Mouse (Mus musculus): ENCODE results near the gene Ikzf4. TPM values are rescaled to one million over a fixed set of nuclear protein-coding genes. Genes with fewer than 3 reads are reported as not detected.

Gene Ikzf4
- polyA plus RNA-seq, 1 experiment from 2014 or later, result 21.2 TPM

DNA sequence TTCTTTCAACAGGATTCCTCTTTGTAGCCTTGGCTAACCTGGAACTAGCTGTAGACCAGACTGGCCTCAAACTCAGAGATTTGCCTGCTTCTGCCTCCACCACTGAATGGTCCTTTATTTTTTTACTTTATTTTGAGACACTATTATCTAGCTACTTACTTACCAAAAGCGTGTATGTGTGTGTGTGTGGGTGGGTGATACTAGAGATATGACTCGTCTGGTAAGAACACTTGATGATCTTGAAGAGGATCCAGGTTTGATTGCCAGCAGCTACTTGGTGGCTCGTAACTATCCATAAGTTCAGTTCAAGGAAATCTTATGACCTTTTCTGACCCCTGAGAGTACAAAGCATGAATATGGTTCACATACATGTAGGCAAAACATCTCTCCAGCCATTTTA is 19.5 kb upstream of the Ikzf4 start:
- 85% methylated on average over 3 of the region's 3 CpGs for WGBS
- H3K36me3 ChIP-seq (ENCODE audit: control insufficient read depth, insufficient read depth, low read length), result no peaks in the 10 kb centered on the region
- DNase-seq, result no peak
- H3K4me1 ChIP-seq (ENCODE audit: control insufficient read depth, insufficient read depth, low read length), result peaks cover 11% of the 10 kb centered on the region; the same call in 1 of the 2 replicates
- H3K4me3 ChIP-seq (replicated peaks; ENCODE audit: low read depth, low read length), result no peak overlapping the region
- no peak overlapping the region for H3K4me2 ChIP-seq (ENCODE audit: low read length)
- no peaks in the 10 kb centered on the region for H3K9me3 ChIP-seq (ENCODE audit: control insufficient read depth, low read length)
- no peak overlapping the region for H3K9ac ChIP-seq (replicated peaks; ENCODE audit: low read length)
- H3K27me3 ChIP-seq (ENCODE audit: control insufficient read depth, insufficient read depth, low read length), result no peaks in the 10 kb centered on the region
- ATAC-seq (ENCODE audit: low FRiP score, low TSS enrichment), result no peak
- H3K27ac ChIP-seq (replicated peaks; ENCODE audit: low read depth, low read length), result no peak overlapping the region

- Histone ChIP-seq H3K36me3 (ENCODE audit: control insufficient read depth, insufficient read depth, low read length) (no peaks in the 10 kb centered on the region), H3K27ac (replicated peaks; ENCODE audit: low read depth, low read length) (no peak overlapping the region), H3K27me3 (ENCODE audit: control insufficient read depth, insufficient read depth, low read length) (no peaks in the 10 kb centered on the region), H3K9me3 (ENCODE audit: control insufficient read depth, low read length) (no peaks in the 10 kb centered on the region), H3K9ac (replicated peaks; ENCODE audit: low read length) (no peak overlapping the region), H3K4me1 (ENCODE audit: control insufficient read depth, insufficient read depth, low read length) (peaks cover 11% of the 10 kb centered on the region; the same call in 1 of the 2 replicates), H3K4me3 (replicated peaks; ENCODE audit: low read depth, low read length) (no peak overlapping the region), H3K4me2 (ENCODE audit: low read length) (no peak overlapping the region)
- DNase-seq, result no peak
- ATAC-seq (ENCODE audit: low FRiP score, low TSS enrichment), result no peak
- 71% methylated on average over 3 of the region's 3 CpGs for whole genome bisulfite sequencing
These were observed 19.0 kb upstream of the Ikzf4 start for GRCm38 (mm10) chr10:128664808-128665207.

GRCm38 (mm10) chr10:128663441-128664220 is 17.8 kb upstream of the Ikzf4 start:
- peaks cover 11% of the 10 kb centered on the region; the same call in 1 of the 2 replicates for H3K4me1 ChIP-seq (ENCODE audit: control insufficient read depth, insufficient read depth, low read length)
- DNase-seq (no peak), ATAC-seq (ENCODE audit: low FRiP score, low TSS enrichment) (no peak)
- WGBS, result 72% methylated on average over 5 of the region's 5 CpGs
- no peaks in the 10 kb centered on the region for H3K27me3 ChIP-seq (ENCODE audit: control insufficient read depth, insufficient read depth, low read length)
- H3K4me2 ChIP-seq (ENCODE audit: low read length), result no peak overlapping the region
- H3K9me3 ChIP-seq (ENCODE audit: control insufficient read depth, low read length), result no peaks in the 10 kb centered on the region
- no peak overlapping the region for H3K4me3 ChIP-seq (replicated peaks; ENCODE audit: low read depth, low read length)
- no peak overlapping the region for H3K27ac ChIP-seq (replicated peaks; ENCODE audit: low read depth, low read length)
- no peaks in the 10 kb centered on the region for H3K36me3 ChIP-seq (ENCODE audit: control insufficient read depth, insufficient read depth, low read length)
- no peak overlapping the region for H3K9ac ChIP-seq (replicated peaks; ENCODE audit: low read length)

GRCm38 (mm10) chr10:128662465-128662864 is 16.7 kb upstream of the Ikzf4 start:
- DNase-seq (no peak), ATAC-seq (ENCODE audit: low FRiP score, low TSS enrichment) (no peak)
- Histone ChIP-seq H3K4me1 (ENCODE audit: control insufficient read depth, insufficient read depth, low read length) (no peaks in the 10 kb centered on the region), H3K4me2 (ENCODE audit: low read length) (no peak overlapping the region), H3K36me3 (ENCODE audit: control insufficient read depth, insufficient read depth, low read length) (no peaks in the 10 kb centered on the region), H3K27me3 (ENCODE audit: control insufficient read depth, insufficient read depth, low read length) (no peaks in the 10 kb centered on the region), H3K9ac (replicated peaks; ENCODE audit: low read length) (no peak overlapping the region), H3K27ac (replicated peaks; ENCODE audit: low read depth, low read length) (no peak overlapping the region), H3K9me3 (ENCODE audit: control insufficient read depth, low read length) (no peaks in the 10 kb centered on the region), H3K4me3 (replicated peaks; ENCODE audit: low read depth, low read length) (no peak overlapping the region)

DNA sequence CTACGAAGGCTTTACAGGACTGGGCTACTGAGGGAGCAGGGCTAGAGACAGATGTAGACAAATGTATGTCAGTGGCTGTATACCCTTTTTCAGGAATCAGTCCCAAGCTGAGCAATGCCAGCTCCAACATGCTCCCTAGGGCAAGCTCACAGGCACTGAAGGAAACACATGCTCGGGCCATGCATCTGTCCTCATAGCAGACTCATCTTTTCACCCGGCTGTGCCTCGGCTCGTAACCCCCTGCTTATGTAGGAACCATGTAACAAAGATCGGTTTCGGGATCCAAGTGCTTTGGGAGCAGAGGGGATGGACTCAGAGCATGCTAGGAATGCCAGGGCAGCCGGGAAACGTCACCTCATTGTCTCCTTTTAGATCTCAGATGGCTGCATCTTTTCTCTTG is 13.7 kb upstream of the Ikzf4 start:
- no peaks in the 10 kb centered on the region for H3K4me1 ChIP-seq (ENCODE audit: control insufficient read depth, insufficient read depth, low read length)
- no peak overlapping the region for H3K4me3 ChIP-seq (replicated peaks; ENCODE audit: low read depth, low read length)
- H3K9me3 ChIP-seq (ENCODE audit: control insufficient read depth, low read length), result no peaks in the 10 kb centered on the region
- no peak for ATAC-seq (ENCODE audit: low FRiP score, low TSS enrichment)
- WGBS, result 49% methylated on average over 9 of the region's 9 CpGs
- H3K27me3 ChIP-seq (ENCODE audit: control insufficient read depth, insufficient read depth, low read length), result no peaks in the 10 kb centered on the region
- no peaks in the 10 kb centered on the region for H3K36me3 ChIP-seq (ENCODE audit: control insufficient read depth, insufficient read depth, low read length)
- no peak overlapping the region for H3K9ac ChIP-seq (replicated peaks; ENCODE audit: low read length)
- no peak for DNase-seq
- H3K4me2 ChIP-seq (ENCODE audit: low read length), result no peak overlapping the region
- H3K27ac ChIP-seq (replicated peaks; ENCODE audit: low read depth, low read length), result no peak overlapping the region

GRCm38 (mm10) chr10:128657844-128658243 is 12.1 kb upstream of the Ikzf4 start:
- no peak overlapping the region for H3K4me3 ChIP-seq (replicated peaks; ENCODE audit: low read depth, low read length)
- no peak for DNase-seq
- no peak overlapping the region for H3K27ac ChIP-seq (replicated peaks; ENCODE audit: low read depth, low read length)
- H3K36me3 ChIP-seq (ENCODE audit: control insufficient read depth, insufficient read depth, low read length), result no peaks in the 10 kb centered on the region
- ATAC-seq (ENCODE audit: low FRiP score, low TSS enrichment), result no peak
- H3K9me3 ChIP-seq (ENCODE audit: control insufficient read depth, low read length), result no peaks in the 10 kb centered on the region
- WGBS, result 67% methylated on average over 9 of the region's 9 CpGs
- no peak overlapping the region for H3K9ac ChIP-seq (replicated peaks; ENCODE audit: low read length)
- no peaks in the 10 kb centered on the region for H3K27me3 ChIP-seq (ENCODE audit: control insufficient read depth, insufficient read depth, low read length)
- H3K4me1 ChIP-seq (ENCODE audit: control insufficient read depth, insufficient read depth, low read length), result no peaks in the 10 kb centered on the region
- H3K4me2 ChIP-seq (ENCODE audit: low read length), result no peak overlapping the region

DNA sequence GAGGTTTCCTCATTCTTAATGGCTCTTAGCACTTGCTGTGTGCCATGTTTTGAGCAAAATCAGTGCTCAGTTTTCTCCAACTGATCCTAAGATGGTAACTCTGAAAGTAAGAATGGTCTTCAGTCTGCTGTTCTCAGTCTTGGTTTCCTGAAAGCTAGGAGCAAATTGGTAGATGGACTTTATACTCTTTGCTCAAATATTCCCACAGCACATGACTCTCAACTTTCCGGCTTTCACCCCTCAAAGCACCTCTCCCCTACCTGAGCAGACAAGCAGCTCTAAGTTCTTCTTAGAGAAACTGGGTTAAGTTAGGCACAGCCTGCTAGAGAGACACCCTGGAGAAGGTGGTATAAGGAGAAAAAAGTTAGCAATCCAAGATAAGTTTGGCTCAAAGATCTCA is 10.9 kb upstream of the Ikzf4 start:
- Histone ChIP-seq H3K4me3 (replicated peaks; ENCODE audit: low read depth, low read length) (no peak overlapping the region), H3K4me1 (ENCODE audit: control insufficient read depth, insufficient read depth, low read length) (no peaks in the 10 kb centered on the region), H3K4me2 (ENCODE audit: low read length) (no peak overlapping the region), H3K9me3 (ENCODE audit: control insufficient read depth, low read length) (no peaks in the 10 kb centered on the region), H3K27ac (replicated peaks; ENCODE audit: low read depth, low read length) (no peak overlapping the region), H3K36me3 (ENCODE audit: control insufficient read depth, insufficient read depth, low read length) (no peaks in the 10 kb centered on the region), H3K9ac (replicated peaks; ENCODE audit: low read length) (no peak overlapping the region), H3K27me3 (ENCODE audit: control insufficient read depth, insufficient read depth, low read length) (no peaks in the 10 kb centered on the region)
- DNase-seq (no peak), ATAC-seq (ENCODE audit: low FRiP score, low TSS enrichment) (no peak)
- 100% methylated on average over 1 of the region's 1 CpGs for WGBS

DNA sequence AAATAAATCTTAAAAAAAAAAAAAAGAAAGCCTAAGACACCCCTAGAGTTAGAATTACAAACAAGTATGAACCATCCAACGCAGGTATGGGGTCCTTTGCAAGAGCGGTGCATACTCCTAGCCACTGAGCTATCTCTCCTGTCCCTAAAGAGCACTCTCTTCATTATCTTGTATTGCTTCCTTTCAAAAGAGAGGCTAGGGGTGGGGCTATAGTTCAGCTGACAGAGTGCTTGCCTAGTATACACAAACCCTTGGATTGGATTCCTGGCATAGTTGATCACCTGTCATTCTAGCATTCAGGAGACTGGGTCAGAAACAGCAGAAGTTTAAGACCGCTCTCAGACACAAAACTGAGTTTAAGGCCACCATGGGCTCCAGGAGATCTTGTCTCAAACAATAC is 9.5 kb upstream of the Ikzf4 start:
- WGBS, result 97% methylated on average over 3 of the region's 3 CpGs
- ATAC-seq (ENCODE audit: low FRiP score, low TSS enrichment) (no peak), DNase-seq (no peak)
- Histone ChIP-seq H3K4me3 (replicated peaks; ENCODE audit: low read depth, low read length) (no peak overlapping the region), H3K4me1 (ENCODE audit: control insufficient read depth, insufficient read depth, low read length) (no peaks in the 10 kb centered on the region), H3K9me3 (ENCODE audit: control insufficient read depth, low read length) (no peaks in the 10 kb centered on the region), H3K36me3 (ENCODE audit: control insufficient read depth, insufficient read depth, low read length) (no peaks in the 10 kb centered on the region), H3K9ac (replicated peaks; ENCODE audit: low read length) (no peak overlapping the region), H3K27me3 (ENCODE audit: control insufficient read depth, insufficient read depth, low read length) (no peaks in the 10 kb centered on the region), H3K27ac (replicated peaks; ENCODE audit: low read depth, low read length) (no peak overlapping the region), H3K4me2 (ENCODE audit: low read length) (no peak overlapping the region)

DNA sequence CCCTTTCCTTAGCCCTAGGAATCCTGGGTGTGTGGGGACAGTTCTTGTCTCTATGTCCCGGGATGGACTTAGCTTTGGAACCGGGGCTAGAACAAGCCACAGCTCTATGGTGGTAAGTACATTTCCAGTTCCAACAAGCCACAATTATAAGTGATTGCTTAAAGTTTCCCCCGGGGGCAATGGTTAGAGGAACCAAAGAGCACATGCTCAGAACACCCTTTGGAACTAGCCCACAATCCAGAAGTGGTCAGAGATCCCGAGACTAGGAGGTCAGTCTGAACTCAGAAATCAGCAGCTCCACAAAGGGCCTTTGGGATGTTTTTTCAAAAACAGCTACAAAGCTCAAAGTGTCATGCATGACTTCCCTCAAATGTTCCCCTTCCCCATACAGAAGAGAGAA is 8.1 kb upstream of the Ikzf4 start:
- Histone ChIP-seq H3K36me3 (ENCODE audit: control insufficient read depth, insufficient read depth, low read length) (no peaks in the 10 kb centered on the region), H3K4me1 (ENCODE audit: control insufficient read depth, insufficient read depth, low read length) (no peaks in the 10 kb centered on the region), H3K4me3 (replicated peaks; ENCODE audit: low read depth, low read length) (no peak overlapping the region), H3K27me3 (ENCODE audit: control insufficient read depth, insufficient read depth, low read length) (no peaks in the 10 kb centered on the region), H3K4me2 (ENCODE audit: low read length) (no peak overlapping the region), H3K27ac (replicated peaks; ENCODE audit: low read depth, low read length) (no peak overlapping the region), H3K9ac (replicated peaks; ENCODE audit: low read length) (no peak overlapping the region), H3K9me3 (ENCODE audit: control insufficient read depth, low read length) (no peaks in the 10 kb centered on the region)
- 73% methylated on average over 4 of the region's 4 CpGs for WGBS
- DNase-seq, result no peak
- no peak for ATAC-seq (ENCODE audit: low FRiP score, low TSS enrichment)

Data from midbrain, embryonic 14.5 days (tissue).